Mouse (Mus musculus) cerebellum, postnatal 14 days (tissue): ENCODE measurements around the gene Mcoln2.
A peak's percentile ranks its signal among the peaks of the same experiment; 100 is the strongest.

Experiments used
- DNase-seq, 2 experiments: peaks; one replicate each; pipeline ENCODE4 v3.0.0; 2021; ENCODE audit warnings: mixed read lengths in 2 of 2

Mcoln2 gene

GRCm38 (mm10) chr3:146149156-146150057 lies at the start of gene Mcoln2:
Gene Mcoln2 (plus strand): TSS chr3:146149833.
- DNase-seq = no peak

- DNase-seq = no peak
Measured at GRCm38 (mm10) chr3:146099925-146100324, 49.7 kb upstream of the Mcoln2 start.

- DNase-seq = no peak
Measured at GRCm38 (mm10) chr3:146102049-146102448, 47.6 kb upstream of the Mcoln2 start.

- peak; percentile 22 to 27 for DNase-seq
Measured at GRCm38 (mm10) chr3:146107116-146107849, 42.4 kb upstream of the Mcoln2 start.

- peak; percentile 79 to 81 for DNase-seq
Measured at GRCm38 (mm10) chr3:146107921-146108571, 41.6 kb upstream of the Mcoln2 start, which contains the start of gene Wdr63. Gene Wdr63 (minus strand): TSS chr3:146108130.

- DNase-seq = no peak
Measured at GRCm38 (mm10) chr3:146108945-146109344, 40.7 kb upstream of the Mcoln2 start.

- DNase-seq = no peak
Measured at GRCm38 (mm10) chr3:146110358-146110757, 39.3 kb upstream of the Mcoln2 start.

- DNase-seq = no peak
Measured at GRCm38 (mm10) chr3:146110916-146111315, 38.7 kb upstream of the Mcoln2 start.

- DNase-seq = no peak
Measured at GRCm38 (mm10) chr3:146117258-146117996, 32.2 kb upstream of the Mcoln2 start, which contains the start of gene Mcoln3. Gene Mcoln3 (plus strand): TSS chr3:146117450.

- DNase-seq = no peak
Measured at GRCm38 (mm10) chr3:146117997-146118457, 31.6 kb upstream of the Mcoln2 start.

GRCm38 (mm10) chr3:146121310-146122124 lies 28.1 kb upstream of the Mcoln2 start:
- no peak for DNase-seq

- DNase-seq = no peak
Measured at GRCm38 (mm10) chr3:146122125-146122420, 27.6 kb upstream of the Mcoln2 start.

- DNase-seq = no peak
Measured at GRCm38 (mm10) chr3:146122807-146123463, 26.7 kb upstream of the Mcoln2 start.

GRCm38 (mm10) chr3:146123464-146123825 lies 26.2 kb upstream of the Mcoln2 start:
- peak; percentile 7 to 26 for DNase-seq

GRCm38 (mm10) chr3:146127205-146127604 lies 22.4 kb upstream of the Mcoln2 start:
- no peak for DNase-seq

GRCm38 (mm10) chr3:146134834-146135233 lies 14.8 kb upstream of the Mcoln2 start:
- no peak for DNase-seq

- DNase-seq = no peak
Measured at GRCm38 (mm10) chr3:146135417-146135816, 14.2 kb upstream of the Mcoln2 start.

GRCm38 (mm10) chr3:146136422-146136821 lies 13.2 kb upstream of the Mcoln2 start:
- peak in 1 of 2 experiments; percentile 9 for DNase-seq

GRCm38 (mm10) chr3:146140276-146140675 lies 9.4 kb upstream of the Mcoln2 start:
- DNase-seq = no peak

- DNase-seq = no peak
Measured at GRCm38 (mm10) chr3:146142523-146142922, 7.1 kb upstream of the Mcoln2 start.

GRCm38 (mm10) chr3:146145501-146145900 lies 4.1 kb upstream of the Mcoln2 start:
- DNase-seq = no peak
